Mouse (Mus musculus): ENCODE measurements at regions not wholly inside any gene's neighbourhood (a gene's known extent, or its start where the extent isn't known, plus 50 kb on each side); places are given as distances from the start of the nearest gene placed in this dataset.

- H3K27me3 ChIP-seq (ENCODE audit: control insufficient read depth, insufficient read depth, low read length), result no peaks in the 10 kb centered on the region
- H3K4me2 ChIP-seq (replicated peaks), result no peak overlapping the region
- peaks cover 16% of the 10 kb centered on the region for H3K9me3 ChIP-seq (ENCODE audit: control insufficient read depth, low read length)
- no peaks in the 10 kb centered on the region for H3K4me1 ChIP-seq (replicated peaks; ENCODE audit: control insufficient read depth, insufficient read depth, low read length)
- no peak overlapping the region for H3K9ac ChIP-seq
- WGBS, result 60% methylated on average over 22 of the region's 22 CpGs
- H3K27ac ChIP-seq, result no peak overlapping the region
- H3K4me3 ChIP-seq (replicated peaks; ENCODE audit: low read length), result no peak overlapping the region
- H3K36me3 ChIP-seq (replicated peaks; ENCODE audit: control insufficient read depth, insufficient read depth), result no peaks in the 10 kb centered on the region
- peak; percentile 53 for DNase-seq (ENCODE audit: low spot score)
- ATAC-seq (ENCODE audit: low FRiP score), result peak; percentile 98
Measured at GRCm38 (mm10) chr3:62159031-62159430, 179.1 kb upstream of the Arhgef26 start.

DNA sequence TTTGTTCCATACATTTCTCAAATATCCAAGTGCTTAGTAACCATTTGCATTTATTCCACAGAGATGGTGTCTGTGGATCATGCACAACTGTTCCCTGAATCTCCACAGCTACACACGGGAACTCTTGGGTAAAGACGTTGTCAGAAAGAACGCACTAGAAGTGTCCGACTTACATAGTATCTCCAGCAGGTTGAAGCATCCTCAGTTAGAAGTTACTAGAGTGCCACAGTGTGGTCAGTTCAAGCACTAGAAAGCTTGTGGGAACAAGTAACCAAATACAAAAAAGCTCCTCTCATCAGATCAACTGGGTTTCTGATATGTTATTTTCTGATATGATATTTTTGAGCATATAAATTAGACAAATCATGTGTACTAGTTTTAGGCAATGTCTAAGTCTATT lies 167.5 kb upstream of the Arhgef26 start:
- Histone ChIP-seq H3K27me3 (ENCODE audit: control insufficient read depth, insufficient read depth, low read length) (no peaks in the 10 kb centered on the region), H3K9ac (no peak overlapping the region), H3K4me3 (replicated peaks; ENCODE audit: low read length) (no peak overlapping the region), H3K4me2 (replicated peaks) (no peak overlapping the region), H3K36me3 (replicated peaks; ENCODE audit: control insufficient read depth, insufficient read depth) (no peaks in the 10 kb centered on the region), H3K4me1 (replicated peaks; ENCODE audit: control insufficient read depth, insufficient read depth, low read length) (no peaks in the 10 kb centered on the region), H3K27ac (no peak overlapping the region), H3K9me3 (ENCODE audit: control insufficient read depth, low read length) (no peaks in the 10 kb centered on the region)
- DNase-seq (ENCODE audit: low spot score) (peak; percentile 64), ATAC-seq (ENCODE audit: low FRiP score) (peak; percentile 75)
- WGBS, result 63% methylated on average over 4 of the region's 4 CpGs

DNA sequence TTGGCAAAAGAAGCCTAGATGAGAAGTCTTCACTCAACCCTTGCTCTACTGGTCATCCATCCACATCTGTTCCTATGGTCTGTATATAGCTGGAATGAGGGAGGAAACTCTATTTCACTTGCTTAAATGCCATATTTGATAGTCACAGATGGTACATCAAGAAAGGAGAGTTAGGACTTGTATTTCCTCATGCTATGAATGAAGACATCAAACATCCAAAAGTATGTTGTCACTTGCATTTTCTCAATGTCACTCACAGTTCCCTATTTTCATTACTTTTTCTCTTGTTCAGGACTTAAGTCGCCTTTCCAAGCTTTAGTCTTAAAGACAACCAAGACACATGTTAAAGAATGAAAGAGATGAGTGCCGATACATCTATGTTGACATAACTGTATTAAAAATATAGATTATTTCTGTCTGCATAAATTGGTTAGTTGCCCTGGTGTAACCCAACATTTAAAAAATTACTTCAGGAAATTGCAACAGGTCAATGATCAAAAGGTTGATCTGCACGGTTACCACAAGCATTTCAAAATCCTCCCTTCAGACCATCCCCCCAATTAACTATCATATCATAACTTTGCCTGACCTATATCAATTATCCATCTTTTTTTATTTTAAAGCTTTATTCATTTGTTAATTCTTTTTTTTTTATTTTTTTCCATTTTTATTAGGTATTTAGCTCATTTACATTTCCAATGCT lies 150.2 kb upstream of the Arhgef26 start:
- DNase-seq (ENCODE audit: low spot score) (no peak), ATAC-seq (ENCODE audit: low FRiP score) (no peak)
- Histone ChIP-seq H3K27ac (no peak overlapping the region), H3K9me3 (ENCODE audit: control insufficient read depth, low read length) (no peaks in the 10 kb centered on the region), H3K27me3 (ENCODE audit: control insufficient read depth, insufficient read depth, low read length) (no peaks in the 10 kb centered on the region), H3K4me3 (replicated peaks; ENCODE audit: low read length) (no peak overlapping the region), H3K4me2 (replicated peaks) (no peak overlapping the region), H3K4me1 (replicated peaks; ENCODE audit: control insufficient read depth, insufficient read depth, low read length) (no peaks in the 10 kb centered on the region), H3K9ac (no peak overlapping the region), H3K36me3 (replicated peaks; ENCODE audit: control insufficient read depth, insufficient read depth) (no peaks in the 10 kb centered on the region)
- 88% methylated on average over 3 of the region's 3 CpGs for WGBS

- peak; percentile 85 for DNase-seq (ENCODE audit: low spot score)
- Histone ChIP-seq H3K36me3 (replicated peaks; ENCODE audit: control insufficient read depth, insufficient read depth) (no peaks in the 10 kb centered on the region), H3K9me3 (ENCODE audit: control insufficient read depth, low read length) (no peaks in the 10 kb centered on the region), H3K4me1 (replicated peaks; ENCODE audit: control insufficient read depth, insufficient read depth, low read length) (no peaks in the 10 kb centered on the region), H3K4me3 (replicated peaks; ENCODE audit: low read length) (no peak overlapping the region), H3K4me2 (replicated peaks) (no peak overlapping the region), H3K9ac (no peak overlapping the region), H3K27me3 (ENCODE audit: control insufficient read depth, insufficient read depth, low read length) (no peaks in the 10 kb centered on the region), H3K27ac (no peak overlapping the region)
- WGBS, result 33% methylated on average over 1 of the region's 1 CpGs
- ATAC-seq (ENCODE audit: low FRiP score), result no peak
Measured at GRCm38 (mm10) chr3:62192466-62192865, 145.7 kb upstream of the Arhgef26 start.

- H3K4me3 ChIP-seq (replicated peaks; ENCODE audit: low read length), result no peak overlapping the region
Measured at GRCm38 (mm10) chr3:62194421-62194820, 143.7 kb upstream of the Arhgef26 start.

DNA sequence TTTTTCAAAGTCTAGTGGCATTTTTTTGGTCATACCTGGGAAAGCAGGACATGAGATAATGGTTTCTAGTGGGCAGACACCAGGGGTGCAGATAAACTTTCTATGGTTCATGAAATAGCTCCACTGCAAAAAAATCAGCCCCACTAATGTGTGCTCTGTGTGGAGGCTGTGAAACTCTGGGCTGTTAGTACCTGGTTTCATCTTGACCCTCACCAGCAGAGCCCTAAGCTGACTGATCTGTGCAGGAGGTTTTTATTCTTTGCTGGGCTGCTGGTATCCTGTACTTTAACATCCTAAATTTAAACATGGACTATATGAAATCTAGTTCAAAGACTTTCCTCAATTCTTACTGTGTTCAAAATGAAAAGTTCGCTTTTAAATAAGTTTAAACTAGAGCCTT lies 141.5 kb upstream of the Arhgef26 start:
- H3K9me3 ChIP-seq (ENCODE audit: control insufficient read depth, low read length), result no peaks in the 10 kb centered on the region
- no peaks in the 10 kb centered on the region for H3K36me3 ChIP-seq (replicated peaks; ENCODE audit: control insufficient read depth, insufficient read depth)
- 78% methylated on average over 1 of the region's 1 CpGs for WGBS
- H3K4me2 ChIP-seq (replicated peaks), result no peak overlapping the region
- H3K4me3 ChIP-seq (replicated peaks; ENCODE audit: low read length), result no peak overlapping the region
- H3K9ac ChIP-seq, result no peak overlapping the region
- no peak for ATAC-seq (ENCODE audit: low FRiP score)
- no peaks in the 10 kb centered on the region for H3K4me1 ChIP-seq (replicated peaks; ENCODE audit: control insufficient read depth, insufficient read depth, low read length)
- no peak overlapping the region for H3K27ac ChIP-seq
- no peak for DNase-seq (ENCODE audit: low spot score)
- H3K27me3 ChIP-seq (ENCODE audit: control insufficient read depth, insufficient read depth, low read length), result no peaks in the 10 kb centered on the region; the same call in 1 of the 2 replicates

More at GRCm38 (mm10) chr3:62194421-62194820, 143.7 kb upstream of the Arhgef26 start:
- Histone ChIP-seq H3K9ac (no peak overlapping the region), H3K36me3 (replicated peaks; ENCODE audit: control insufficient read depth, insufficient read depth) (no peaks in the 10 kb centered on the region), H3K27ac (no peak overlapping the region), H3K27me3 (ENCODE audit: control insufficient read depth, insufficient read depth, low read length) (no peaks in the 10 kb centered on the region), H3K4me1 (replicated peaks; ENCODE audit: control insufficient read depth, insufficient read depth, low read length) (no peaks in the 10 kb centered on the region), H3K9me3 (ENCODE audit: control insufficient read depth, low read length) (no peaks in the 10 kb centered on the region), H3K4me2 (replicated peaks) (no peak overlapping the region)
- WGBS, result 95% methylated on average over 4 of the region's 4 CpGs
- DNase-seq (ENCODE audit: low spot score) (no peak), ATAC-seq (ENCODE audit: low FRiP score) (no peak)

DNA sequence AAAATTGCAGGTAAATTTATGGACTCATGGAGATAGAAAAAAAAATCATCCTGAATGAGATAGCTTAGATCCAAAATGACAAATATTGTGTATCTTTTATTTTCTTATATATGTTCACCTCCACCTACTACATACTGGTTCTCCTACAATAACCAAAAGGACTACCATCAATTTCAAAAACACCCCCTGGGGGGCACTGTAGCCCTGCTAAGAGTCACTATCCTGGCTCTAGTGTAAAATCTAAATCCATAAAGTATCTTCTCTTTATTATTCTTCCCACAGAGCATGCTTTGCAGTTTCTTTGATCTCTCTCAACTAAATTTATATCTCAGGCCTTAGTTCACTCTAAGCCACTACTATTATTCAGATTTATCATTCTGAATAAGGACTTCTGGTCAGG lies 122.3 kb upstream of the Arhgef26 start:
- Histone ChIP-seq H3K27me3 (ENCODE audit: control insufficient read depth, insufficient read depth, low read length) (no peaks in the 10 kb centered on the region), H3K9me3 (ENCODE audit: control insufficient read depth, low read length) (no peaks in the 10 kb centered on the region), H3K27ac (no peak overlapping the region), H3K4me2 (replicated peaks) (no peak overlapping the region), H3K4me3 (replicated peaks; ENCODE audit: low read length) (no peak overlapping the region), H3K36me3 (replicated peaks; ENCODE audit: control insufficient read depth, insufficient read depth) (no peaks in the 10 kb centered on the region), H3K4me1 (replicated peaks; ENCODE audit: control insufficient read depth, insufficient read depth, low read length) (no peaks in the 10 kb centered on the region), H3K9ac (no peak overlapping the region)
- ATAC-seq (ENCODE audit: low FRiP score) (no peak), DNase-seq (ENCODE audit: low spot score) (peak; percentile 51)

GRCm38 (mm10) chr3:62217335-62217734 lies 120.8 kb upstream of the Arhgef26 start:
- no peak for ATAC-seq (ENCODE audit: low FRiP score)
- Histone ChIP-seq H3K9ac (no peak overlapping the region), H3K4me2 (replicated peaks) (no peak overlapping the region), H3K4me3 (replicated peaks; ENCODE audit: low read length) (no peak overlapping the region), H3K27me3 (ENCODE audit: control insufficient read depth, insufficient read depth, low read length) (no peaks in the 10 kb centered on the region), H3K36me3 (replicated peaks; ENCODE audit: control insufficient read depth, insufficient read depth) (no peaks in the 10 kb centered on the region), H3K27ac (no peak overlapping the region), H3K9me3 (ENCODE audit: control insufficient read depth, low read length) (no peaks in the 10 kb centered on the region), H3K4me1 (replicated peaks; ENCODE audit: control insufficient read depth, insufficient read depth, low read length) (no peaks in the 10 kb centered on the region)
- 89% methylated on average over 1 of the region's 1 CpGs for WGBS
- no peak for DNase-seq (ENCODE audit: low spot score)

- no peak for ATAC-seq (ENCODE audit: low FRiP score)
- no peak overlapping the region for H3K4me2 ChIP-seq (replicated peaks)
Measured at GRCm38 (mm10) chr3:62227697-62228096, 110.4 kb upstream of the Arhgef26 start.

DNA sequence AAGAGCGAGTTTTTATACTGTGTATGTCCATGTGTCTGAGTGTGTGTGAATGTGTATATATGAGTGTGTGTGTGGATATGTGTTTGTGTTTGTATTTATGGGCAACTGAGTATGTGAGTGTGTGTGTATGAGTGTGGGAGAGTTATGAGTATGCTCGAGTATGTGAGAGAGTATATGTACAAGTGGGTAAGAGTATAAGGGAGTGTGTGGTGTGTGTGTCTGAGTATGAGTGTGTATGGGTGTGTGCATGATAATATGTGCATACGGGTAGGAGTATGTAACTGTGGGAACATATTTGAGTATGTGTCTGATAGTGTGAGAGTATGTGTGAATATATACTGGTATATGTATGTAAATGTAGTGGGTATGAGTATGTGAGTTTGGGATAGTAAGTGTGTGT lies 110.0 kb upstream of the Arhgef26 start:
- ATAC-seq (ENCODE audit: low FRiP score), result no peak
- Histone ChIP-seq H3K4me1 (replicated peaks; ENCODE audit: control insufficient read depth, insufficient read depth, low read length) (no peaks in the 10 kb centered on the region), H3K9me3 (ENCODE audit: control insufficient read depth, low read length) (no peaks in the 10 kb centered on the region), H3K4me2 (replicated peaks) (no peak overlapping the region), H3K27me3 (ENCODE audit: control insufficient read depth, insufficient read depth, low read length) (no peaks in the 10 kb centered on the region), H3K27ac (no peak overlapping the region), H3K36me3 (replicated peaks; ENCODE audit: control insufficient read depth, insufficient read depth) (no peaks in the 10 kb centered on the region), H3K9ac (no peak overlapping the region), H3K4me3 (replicated peaks; ENCODE audit: low read length) (no peak overlapping the region)
- WGBS, result 88% methylated on average over 3 of the region's 3 CpGs
- no peak for DNase-seq (ENCODE audit: low spot score)

More at GRCm38 (mm10) chr3:62227697-62228096, 110.4 kb upstream of the Arhgef26 start:
- no peaks in the 10 kb centered on the region for H3K4me1 ChIP-seq (replicated peaks; ENCODE audit: control insufficient read depth, insufficient read depth, low read length)
- no peak for DNase-seq (ENCODE audit: low spot score)
- H3K4me3 ChIP-seq (replicated peaks; ENCODE audit: low read length), result no peak overlapping the region
- no peaks in the 10 kb centered on the region for H3K27me3 ChIP-seq (ENCODE audit: control insufficient read depth, insufficient read depth, low read length)
- no peaks in the 10 kb centered on the region for H3K9me3 ChIP-seq (ENCODE audit: control insufficient read depth, low read length)
- H3K9ac ChIP-seq, result no peak overlapping the region
- WGBS, result 88% methylated on average over 2 of the region's 2 CpGs
- no peak overlapping the region for H3K27ac ChIP-seq
- no peaks in the 10 kb centered on the region for H3K36me3 ChIP-seq (replicated peaks; ENCODE audit: control insufficient read depth, insufficient read depth)
